Mouse (Mus musculus): Measurements from ENCODE around the gene Mga.
A peak's percentile ranks its signal among the peaks of the same experiment; 100 is the strongest.

DNA sequence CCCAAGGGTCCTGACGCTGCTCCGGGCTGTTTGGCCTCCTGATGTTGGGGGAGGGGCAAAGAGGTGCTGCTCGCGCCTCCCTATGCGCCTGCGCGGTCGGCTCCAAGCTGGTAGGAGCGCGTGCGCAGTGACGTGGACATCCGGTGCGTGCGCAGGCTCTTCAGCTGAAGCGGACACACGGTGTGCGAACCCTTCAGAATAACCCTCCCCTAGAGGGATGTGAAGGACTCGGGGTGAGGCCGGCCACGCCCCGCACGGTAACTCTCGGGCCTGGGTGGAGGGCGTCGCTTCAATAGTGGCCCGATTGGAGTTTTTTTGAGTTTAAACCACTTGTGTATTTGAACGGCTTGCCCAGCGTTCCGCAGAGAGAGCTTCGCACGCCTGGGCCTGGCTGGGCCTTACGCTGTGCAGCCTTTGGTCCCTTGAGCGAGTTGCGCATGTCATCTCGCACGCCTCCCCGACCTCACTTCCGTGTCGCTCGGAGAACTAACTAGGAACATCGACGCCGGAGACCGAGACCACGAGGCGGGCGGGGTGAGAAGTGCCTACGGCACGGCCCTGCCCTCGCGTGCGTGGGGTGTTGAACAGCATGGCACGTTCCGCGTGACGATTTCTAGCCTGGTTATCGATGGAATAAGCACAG lies at the start of gene Mga:
- no peak for TF ChIP-seq GATA1 (IDR thresholded peaks at IDR 0.05; ENCODE audit: low read depth, low read length)
- TF ChIP-seq MYC (IDR thresholded peaks at IDR 0.05; ENCODE audit: low read depth, low read length): peak; percentile 67
- no peak for TF ChIP-seq ZC3H11A (IDR thresholded peaks at IDR 0.05; ENCODE audit: low read depth, low read length)

Data from MEL (cell line).